In the genomic region with DNA sequence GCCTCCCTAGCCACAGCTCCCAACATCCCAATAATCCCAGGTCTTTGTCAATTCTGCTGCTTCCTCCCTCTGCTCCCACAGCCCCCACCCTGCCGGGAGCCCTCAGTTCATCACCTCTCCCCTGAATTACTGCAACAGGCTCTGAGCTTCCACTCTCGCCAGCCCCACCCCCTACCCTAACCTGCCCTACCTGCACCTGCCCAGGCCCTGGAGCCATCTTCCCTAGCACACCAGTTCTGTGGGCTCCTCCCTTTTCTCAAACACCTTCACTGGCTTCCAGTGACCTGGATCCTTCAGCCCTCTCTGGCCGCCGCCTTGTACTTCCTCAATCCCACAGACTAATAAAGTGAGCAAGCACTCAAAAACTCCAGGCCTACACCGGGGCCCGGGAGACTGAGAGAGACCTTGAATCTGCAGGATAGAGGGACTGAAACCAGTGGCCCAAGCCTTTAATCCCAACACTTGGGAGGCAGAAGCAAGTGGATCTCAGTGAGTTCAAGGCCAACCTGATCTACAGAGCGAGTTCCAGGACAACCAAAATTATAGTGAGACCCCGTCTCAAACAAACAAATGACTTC, we compare ENCODE assay signal across 13 mouse cellular contexts. TPM values are rescaled to one million over a fixed set of nuclear protein-coding genes. Genes with fewer than 3 reads are reported as not detected.
DNase-seq lines count a peak whose midpoint lies in the region; ATAC-seq and TF ChIP-seq lines count a peak whose summit lies in the region.
"Had no signal": no experiment of that assay in that cellular context is flagged by ENCODE, and none has a peak within 500 bp of the region (broad histone marks: within the 10 kb centered on the region; RNA-seq: fewer than 3 reads in every experiment).

No protein-coding gene starts in this region.

- 0 out of 2 replicates have a peak overlapping the region, but pooled peaks have one; percentile 2 for H3K4me2 ChIP-seq in embryonic facial prominence, embryonic 13.5 days
- H3K4me2 ChIP-seq in liver, embryonic 14.5 days (ENCODE audit: low read depth): 0 out of 2 replicates have a peak overlapping the region, but pooled peaks have one; percentile 52
- no peak overlapping the region for H3K4me2 ChIP-seq in liver, postnatal 0 days (ENCODE audit: low read depth, low read length)
- no peak overlapping the region; the same call in 1 of the 2 replicates for H3K4me2 ChIP-seq in embryonic facial prominence, embryonic 15.5 days (replicated peaks)
- no peak overlapping the region; the same call in 1 of the 2 replicates for H3K4me2 ChIP-seq in stomach, embryonic 14.5 days (replicated peaks; ENCODE audit: low read depth, low read length)
- H3K4me2 ChIP-seq: heart, embryonic 15.5 days had no signal

- ATAC-seq in embryonic facial prominence, embryonic 13.5 days (ENCODE audit: insufficient number of reproducible peaks, insufficient read depth, low FRiP score, low TSS enrichment, low read depth): no peak
- no peak for ATAC-seq in liver, embryonic 14.5 days (ENCODE audit: insufficient read depth)
- no peak for ATAC-seq in liver, postnatal 0 days
- ATAC-seq in embryonic facial prominence, embryonic 15.5 days (ENCODE audit: insufficient number of reproducible peaks, low FRiP score, low TSS enrichment, low read depth): no peak
- no peak for ATAC-seq in stomach, embryonic 14.5 days (ENCODE audit: insufficient number of reproducible peaks, insufficient read depth, low FRiP score, low read depth)

- H3K4me3 ChIP-seq in embryonic facial prominence, embryonic 13.5 days: no peak overlapping the region
- H3K4me3 ChIP-seq in embryonic facial prominence, embryonic 10.5 days: no peak overlapping the region
- H3K4me3 ChIP-seq in liver, embryonic 14.5 days (ENCODE audit: insufficient read depth in 1 of 2, low read depth in 2 of 2, low read length in 2 of 2): no peak overlapping the region
- no peak overlapping the region for H3K4me3 ChIP-seq in liver, postnatal 0 days (ENCODE audit: low read depth, low read length)
- H3K4me3 ChIP-seq in embryonic facial prominence, embryonic 15.5 days (replicated peaks): no peak overlapping the region
- no peak overlapping the region for H3K4me3 ChIP-seq in stomach, embryonic 14.5 days (ENCODE audit: low read depth, low read length)
- H3K4me3 ChIP-seq: erythroblast, embryonic 14.5 days; heart, embryonic 15.5 days; lung, embryonic 15.5 days had no signal

- no peak for TF ChIP-seq CTCF in liver, embryonic 14.5 days (IDR thresholded peaks at IDR 0.05; ENCODE audit: low read depth)
- TF ChIP-seq CTCF in liver, postnatal 0 days (IDR thresholded peaks at IDR 0.05; ENCODE audit: low read depth): no peak

- H3K9me3 ChIP-seq in embryonic facial prominence, embryonic 13.5 days: no peaks in the 10 kb centered on the region
- H3K9me3 ChIP-seq in embryonic facial prominence, embryonic 10.5 days: no peaks in the 10 kb centered on the region
- H3K9me3 ChIP-seq in liver, embryonic 14.5 days (ENCODE audit: control insufficient read depth, low read length): no peaks in the 10 kb centered on the region
- no peaks in the 10 kb centered on the region for H3K9me3 ChIP-seq in liver, postnatal 0 days (ENCODE audit: low read length)
- no peaks in the 10 kb centered on the region for H3K9me3 ChIP-seq in embryonic facial prominence, embryonic 15.5 days (replicated peaks)
- H3K9me3 ChIP-seq in stomach, embryonic 14.5 days (ENCODE audit: control insufficient read depth, low read depth, low read length): no peaks in the 10 kb centered on the region
- H3K9me3 ChIP-seq: heart, embryonic 15.5 days; lung, embryonic 15.5 days had no signal

- H3K27ac ChIP-seq in embryonic facial prominence, embryonic 13.5 days: no peak overlapping the region
- H3K27ac ChIP-seq in embryonic facial prominence, embryonic 10.5 days (replicated peaks): no peak overlapping the region
- peak overlapping the region; percentile 84 for H3K27ac ChIP-seq in liver, embryonic 14.5 days
- no peak overlapping the region for H3K27ac ChIP-seq in liver, postnatal 0 days (ENCODE audit: low read depth)
- H3K27ac ChIP-seq in embryonic facial prominence, embryonic 15.5 days (replicated peaks): peak overlapping the region; percentile 66; the same call in 1 of the 2 replicates
- peak overlapping the region; percentile 45; the same call in 1 of the 2 replicates for H3K27ac ChIP-seq in stomach, embryonic 14.5 days (ENCODE audit: low read length)
- H3K27ac ChIP-seq: lung, embryonic 15.5 days had no signal

- no peak overlapping the region for H3K9ac ChIP-seq in embryonic facial prominence, embryonic 13.5 days
- H3K9ac ChIP-seq in liver, embryonic 14.5 days (replicated peaks): no peak overlapping the region
- no peak overlapping the region; the same call in 1 of the 2 replicates for H3K9ac ChIP-seq in liver, postnatal 0 days (replicated peaks)
- no peak overlapping the region for H3K9ac ChIP-seq in embryonic facial prominence, embryonic 15.5 days
- H3K9ac ChIP-seq in stomach, embryonic 14.5 days (replicated peaks; ENCODE audit: low read depth, low read length): no peak overlapping the region
- H3K9ac ChIP-seq: heart, embryonic 15.5 days; lung, embryonic 15.5 days had no signal

- no peak for DNase-seq in embryonic facial prominence, embryonic 10.5 days (ENCODE audit: low spot score)
- DNase-seq in liver, embryonic 14.5 days (ENCODE audit: low read depth in 3 of 3, low spot score in 3 of 3): no peak
- no peak for DNase-seq in liver, postnatal 0 days
- no peak for DNase-seq in adipocyte (ENCODE audit: low spot score)
- no peak for DNase-seq in urinary bladder, postnatal 10 days (ENCODE audit: low spot score)
- DNase-seq: cerebellum, adult 18-20 months; thymus, postnatal 25 days had no signal

- 85% methylated on average over 8 of the region's 8 CpGs for WGBS in embryonic facial prominence, embryonic 13.5 days
- WGBS in embryonic facial prominence, embryonic 10.5 days: 80% methylated on average over 8 of the region's 8 CpGs
- 62% methylated on average over 8 of the region's 8 CpGs for WGBS in liver, embryonic 14.5 days (ENCODE audit: insufficient replicate concordance)
- 66% methylated on average over 8 of the region's 8 CpGs for WGBS in liver, postnatal 0 days (ENCODE audit: insufficient replicate concordance)
- WGBS in embryonic facial prominence, embryonic 15.5 days: 74% methylated on average over 8 of the region's 8 CpGs
- WGBS in stomach, embryonic 14.5 days: 66% methylated on average over 8 of the region's 8 CpGs

- no peak for TF ChIP-seq EP300 in liver, embryonic 14.5 days (IDR thresholded peaks at IDR 0.05; ENCODE audit: low read depth)
- TF ChIP-seq EP300 in liver, postnatal 0 days (IDR thresholded peaks at IDR 0.05; ENCODE audit: low read depth): no peak

- no peaks in the 10 kb centered on the region for H3K36me3 ChIP-seq in embryonic facial prominence, embryonic 13.5 days
- H3K36me3 ChIP-seq in embryonic facial prominence, embryonic 10.5 days (replicated peaks): no peaks in the 10 kb centered on the region; the same call in 1 of the 2 replicates
- no peaks in the 10 kb centered on the region for H3K36me3 ChIP-seq in liver, embryonic 14.5 days (replicated peaks; ENCODE audit: control insufficient read depth, insufficient read depth, low read depth)
- H3K36me3 ChIP-seq in liver, postnatal 0 days (replicated peaks; ENCODE audit: insufficient read depth, low read length): no peaks in the 10 kb centered on the region
- no peaks in the 10 kb centered on the region for H3K36me3 ChIP-seq in embryonic facial prominence, embryonic 15.5 days
- no peaks in the 10 kb centered on the region for H3K36me3 ChIP-seq in stomach, embryonic 14.5 days (ENCODE audit: control insufficient read depth, insufficient read depth, low read length)
- H3K36me3 ChIP-seq: heart, embryonic 15.5 days; lung, embryonic 15.5 days had no signal

- no peaks in the 10 kb centered on the region for H3K27me3 ChIP-seq in embryonic facial prominence, embryonic 13.5 days
- H3K27me3 ChIP-seq in embryonic facial prominence, embryonic 10.5 days (replicated peaks; ENCODE audit: low read depth, poor library complexity, severe bottlenecking): peaks cover 35% of the 10 kb centered on the region
- H3K27me3 ChIP-seq in liver, embryonic 14.5 days (ENCODE audit: control insufficient read depth, insufficient read depth, low read length): peaks cover 13% of the 10 kb centered on the region
- peaks cover 7% of the 10 kb centered on the region; the same call in 1 of the 2 replicates for H3K27me3 ChIP-seq in liver, postnatal 0 days (ENCODE audit: insufficient read depth, low read length)
- no peaks in the 10 kb centered on the region for H3K27me3 ChIP-seq in embryonic facial prominence, embryonic 15.5 days
- H3K27me3 ChIP-seq in stomach, embryonic 14.5 days (ENCODE audit: control insufficient read depth, insufficient read depth, low read length): no peaks in the 10 kb centered on the region
- H3K27me3 ChIP-seq: lung, embryonic 15.5 days had no signal

- peaks cover 47% of the 10 kb centered on the region for H3K4me1 ChIP-seq in embryonic facial prominence, embryonic 13.5 days
- peaks cover 58% of the 10 kb centered on the region for H3K4me1 ChIP-seq in embryonic facial prominence, embryonic 10.5 days
- peaks cover 40 to 42% of the 10 kb centered on the region in 2 experiments for H3K4me1 ChIP-seq in liver, embryonic 14.5 days (replicated peaks; ENCODE audit: control insufficient read depth in 2 of 2, insufficient read depth in 2 of 2, low read length in 1 of 2)
- H3K4me1 ChIP-seq in liver, postnatal 0 days (ENCODE audit: insufficient read depth): peaks cover 48% of the 10 kb centered on the region
- peaks cover 70% of the 10 kb centered on the region for H3K4me1 ChIP-seq in embryonic facial prominence, embryonic 15.5 days
- H3K4me1 ChIP-seq in stomach, embryonic 14.5 days (ENCODE audit: control insufficient read depth, insufficient read depth, low read length): peaks cover 22% of the 10 kb centered on the region; the same call in 1 of the 2 replicates

RNA-seq across cellular contexts. Expression of gene C77080, which starts 24.9 kb away (rescaled TPM):
- 7.6 and 8.4 TPM in 2 replicates for polyA plus RNA-seq in embryonic facial prominence, embryonic 13.5 days (2015; fragmentation: Nextera tagmentation; extraction: Ambion mirVana)
- polyA plus RNA-seq in embryonic facial prominence, embryonic 10.5 days (2016; fragmentation: Nextera tagmentation; extraction: Ambion mirVana): 3.3 and 3.5 TPM in 2 replicates
- 1.2 and 1.5 TPM in 2 replicates for polyA plus RNA-seq in liver, embryonic 14.5 days (2012; rRNA removed)
- polyA plus RNA-seq in liver, embryonic 14.5 days (2014; fragmentation: Nextera tagmentation; extraction: Ambion mirVana): 0.74 and 0.91 TPM in 2 replicates
- 1.4 and 1.8 TPM in 2 replicates for polyA plus RNA-seq in liver, postnatal 0 days (2015; fragmentation: Nextera tagmentation; extraction: Ambion mirVana)
- 8.9 and 10.0 TPM in 2 replicates for polyA plus RNA-seq in embryonic facial prominence, embryonic 15.5 days (2015; fragmentation: Nextera tagmentation; extraction: Ambion mirVana)
- polyA plus RNA-seq in stomach, embryonic 14.5 days (2014; fragmentation: Nextera tagmentation; extraction: Ambion mirVana): 6.8 and 8.0 TPM in 2 replicates

RNA-seq across cellular contexts. Expression of gene Yars, which starts 46.8 kb away (rescaled TPM):
- 80.0 and 84.5 TPM in 2 replicates for polyA plus RNA-seq in embryonic facial prominence, embryonic 13.5 days (2015; fragmentation: Nextera tagmentation; extraction: Ambion mirVana)
- 96.0 and 105 TPM in 2 replicates for polyA plus RNA-seq in embryonic facial prominence, embryonic 10.5 days (2016; fragmentation: Nextera tagmentation; extraction: Ambion mirVana)
- 17.3 and 28.7 TPM in 2 replicates for polyA plus RNA-seq in liver, embryonic 14.5 days (2012; rRNA removed)
- polyA plus RNA-seq in liver, embryonic 14.5 days (2014; fragmentation: Nextera tagmentation; extraction: Ambion mirVana): 53.2 and 59.8 TPM in 2 replicates
- polyA plus RNA-seq in liver, postnatal 0 days (2015; fragmentation: Nextera tagmentation; extraction: Ambion mirVana): 23.0 and 25.7 TPM in 2 replicates
- polyA plus RNA-seq in embryonic facial prominence, embryonic 15.5 days (2015; fragmentation: Nextera tagmentation; extraction: Ambion mirVana): 75.5 and 83.2 TPM in 2 replicates
- 81.6 and 84.6 TPM in 2 replicates for polyA plus RNA-seq in stomach, embryonic 14.5 days (2014; fragmentation: Nextera tagmentation; extraction: Ambion mirVana)

RNA-seq across cellular contexts. Expression of gene S100pbp, which starts 46.8 kb away (rescaled TPM):
- 25.4 and 25.5 TPM in 2 replicates for polyA plus RNA-seq in embryonic facial prominence, embryonic 13.5 days (2015; fragmentation: Nextera tagmentation; extraction: Ambion mirVana)
- polyA plus RNA-seq in embryonic facial prominence, embryonic 10.5 days (2016; fragmentation: Nextera tagmentation; extraction: Ambion mirVana): 29.5 and 29.8 TPM in 2 replicates
- polyA plus RNA-seq in liver, embryonic 14.5 days (2012; rRNA removed): 12.2 and 12.5 TPM in 2 replicates
- polyA plus RNA-seq in liver, embryonic 14.5 days (2014; fragmentation: Nextera tagmentation; extraction: Ambion mirVana): 4.5 and 4.8 TPM in 2 replicates
- polyA plus RNA-seq in liver, postnatal 0 days (2015; fragmentation: Nextera tagmentation; extraction: Ambion mirVana): 3.5 and 3.6 TPM in 2 replicates
- polyA plus RNA-seq in embryonic facial prominence, embryonic 15.5 days (2015; fragmentation: Nextera tagmentation; extraction: Ambion mirVana): 17.8 and 18.5 TPM in 2 replicates
- polyA plus RNA-seq in stomach, embryonic 14.5 days (2014; fragmentation: Nextera tagmentation; extraction: Ambion mirVana): 18.2 and 20.3 TPM in 2 replicates

RNA-seq across cellular contexts. Expression of gene Sync, which starts 51.1 kb away (rescaled TPM):
- polyA plus RNA-seq in embryonic facial prominence, embryonic 13.5 days (2015; fragmentation: Nextera tagmentation; extraction: Ambion mirVana): 0.96 and 1.2 TPM in 2 replicates
- polyA plus RNA-seq in embryonic facial prominence, embryonic 10.5 days (2016; fragmentation: Nextera tagmentation; extraction: Ambion mirVana): 0.48 and 0.71 TPM in 2 replicates
- 0.01 and 0.03 TPM in 2 replicates for polyA plus RNA-seq in liver, embryonic 14.5 days (2012; rRNA removed)
- 0.08 TPM in 1 of 2 replicates, not detected in the other for polyA plus RNA-seq in liver, embryonic 14.5 days (2014; fragmentation: Nextera tagmentation; extraction: Ambion mirVana)
- polyA plus RNA-seq in liver, postnatal 0 days (2015; fragmentation: Nextera tagmentation; extraction: Ambion mirVana): 0.15 TPM in 1 of 2 replicates, not detected in the other
- 4.9 and 6.9 TPM in 2 replicates for polyA plus RNA-seq in embryonic facial prominence, embryonic 15.5 days (2015; fragmentation: Nextera tagmentation; extraction: Ambion mirVana)
- polyA plus RNA-seq in stomach, embryonic 14.5 days (2014; fragmentation: Nextera tagmentation; extraction: Ambion mirVana): 1.7 and 1.9 TPM in 2 replicates
- polyA plus RNA-seq: erythroblast, embryonic 14.5 days had no signal

Comparison
In these comparisons a context has a peak if more than half of its experiments do, and no peak if none do; other contexts are left out.
1. H3K27ac ChIP-seq: peak in liver, embryonic 14.5 days (single experiment), embryonic facial prominence, embryonic 15.5 days (single experiment) and stomach, embryonic 14.5 days (single experiment); none in embryonic facial prominence, embryonic 13.5 days (single experiment), embryonic facial prominence, embryonic 10.5 days (single experiment) and liver, postnatal 0 days (single experiment).
2. H3K4me2 ChIP-seq: peak in embryonic facial prominence, embryonic 13.5 days (single experiment) and liver, embryonic 14.5 days (single experiment); none in liver, postnatal 0 days (single experiment), embryonic facial prominence, embryonic 15.5 days (single experiment) and stomach, embryonic 14.5 days (single experiment).